24 mouse cellular contexts compared by ENCODE assay signal in genomic region chr16:38873231-38873630, GRCm38 (mm10). TPM values are rescaled to one million over a fixed set of nuclear protein-coding genes. Genes with fewer than 3 reads are reported as not detected.
"Had no signal": no experiment of that assay in that cellular context is flagged by ENCODE, and none has a peak within 500 bp of the region (broad histone marks: within the 10 kb centered on the region; RNA-seq: fewer than 3 reads in every experiment).

No protein-coding gene starts in this region.

- H3K36me3 ChIP-seq: limb, embryonic 10.5 days; liver, embryonic 15.5 days; midbrain, embryonic 15.5 days; neural tube, embryonic 12.5 days had no signal

- H3K9ac ChIP-seq: liver, embryonic 15.5 days; midbrain, embryonic 15.5 days; neural tube, embryonic 12.5 days had no signal

- ATAC-seq: midbrain, embryonic 15.5 days had no signal

- H3K27me3 ChIP-seq: liver, embryonic 15.5 days; megakaryocyte, embryonic 14.5 days; midbrain, embryonic 15.5 days; neural tube, embryonic 12.5 days had no signal

- H3K4me2 ChIP-seq: liver, embryonic 11.5 days; liver, embryonic 15.5 days; midbrain, embryonic 11.5 days; midbrain, embryonic 15.5 days; neural tube, embryonic 12.5 days had no signal

- H3K9me3 ChIP-seq: limb, embryonic 10.5 days; liver, embryonic 15.5 days; midbrain, embryonic 15.5 days; neural tube, embryonic 12.5 days had no signal

- DNase-seq: kidney, adult 11 months; kidney, adult 9 months; kidney, postnatal 10 days; kidney, postnatal 4 days; lung, adult 2 months; lung, postnatal 10 days; thymus, adult 18-20 months; thymus, postnatal 25 days had no signal

- H3K4me1 ChIP-seq: limb, embryonic 10.5 days; liver, embryonic 15.5 days; megakaryocyte, embryonic 14.5 days; midbrain, embryonic 15.5 days; neural tube, embryonic 12.5 days had no signal

- H3K27ac ChIP-seq: limb, embryonic 10.5 days; liver, embryonic 15.5 days; macrophage; midbrain, embryonic 15.5 days; neural tube, embryonic 12.5 days; stomach, postnatal 0 days had no signal

- H3K4me3 ChIP-seq: limb, embryonic 10.5 days; liver, embryonic 15.5 days; megakaryocyte, embryonic 14.5 days; midbrain, embryonic 15.5 days; neural tube, embryonic 12.5 days had no signal

RNA-seq across cellular contexts. Expression of gene Igsf11, which starts 19.2 kb away (rescaled TPM):
- total RNA-seq: monocyte, adult 5-6 weeks; neutrophil, adult 5-6 weeks had no signal

RNA-seq across cellular contexts. Expression of gene 4930435E12Rik, which starts 44.7 kb away (rescaled TPM):
- total RNA-seq: layer of hippocampus, postnatal 10 days; left cerebral cortex, adult 8-10 months; monocyte, adult 5-6 weeks; neutrophil, adult 5-6 weeks had no signal
- polyA plus RNA-seq: intestine, embryonic 14.5 days; limb, embryonic 10.5 days; limb, embryonic 14.5 days; liver, embryonic 11.5 days; liver, embryonic 15.5 days; lung, adult 2 months; macrophage; midbrain, embryonic 11.5 days; midbrain, embryonic 15.5 days; neural tube, embryonic 12.5 days; stomach, postnatal 0 days; urinary bladder, adult 2 months had no signal
